Mouse (Mus musculus) neural tube, embryonic 13.5 days (tissue): ENCODE data around the gene Tgfbr3. TPM values are rescaled to one million over a fixed set of nuclear protein-coding genes. Genes with fewer than 3 reads are reported as not detected.
"Not testable (repeated sequence)": the region's sequence is repeated elsewhere in the genome, so short reads cannot be mapped to it uniquely, and the experiment has no call there.

ENCODE experiments used
- ATAC-seq: fragments of 200-750 bp; cut with Nextera tagmentation; 2 replicates; pipeline ENCODE4 v1.8.0; 2017; ENCODE audit warnings: low read depth, mild to moderate bottlenecking, moderate TSS enrichment, moderate library complexity
- H3K27ac ChIP-seq: fragments of 300-500 bp; sonication (generic); replicated peaks from 2 replicates; pipeline ENCODE4 v1.5.1; 2015; ENCODE audit warnings: moderate library complexity, mild to moderate bottlenecking, inconsistent platforms
- H3K27me3 ChIP-seq: fragments of 300-500 bp; sonication (generic); 2 replicates; pipeline ENCODE4 v1.6.1; 2015; ENCODE audit warnings: mild to moderate bottlenecking, inconsistent platforms
- H3K36me3 ChIP-seq: fragments of 300-500 bp; sonication (generic); 2 replicates; pipeline ENCODE4 v1.6.1; 2015; ENCODE audit warnings: mild to moderate bottlenecking, inconsistent platforms
- H3K4me1 ChIP-seq: fragments of 300-500 bp; sonication (generic); replicated peaks from 2 replicates; pipeline ENCODE4 v1.6.1; 2015; ENCODE audit warnings: inconsistent platforms
- H3K4me2 ChIP-seq: fragments of 300-500 bp; sonication (generic); 2 replicates; pipeline ENCODE4 v1.6.1; 2015; ENCODE audit warnings: inconsistent platforms, mild to moderate bottlenecking, moderate library complexity
- H3K4me3 ChIP-seq: fragments of 300-500 bp; sonication (generic); 2 replicates; pipeline ENCODE4 v1.5.1; 2015; ENCODE audit warnings: mild to moderate bottlenecking, inconsistent platforms
- H3K9ac ChIP-seq: fragments of 300-500 bp; sonication (generic); 2 replicates; pipeline ENCODE4 v1.6.1; 2015; ENCODE audit warnings: moderate library complexity, mild to moderate bottlenecking, inconsistent platforms
- H3K9me3 ChIP-seq: fragments of 300-500 bp; sonication (generic); 2 replicates; pipeline ENCODE4 v1.6.1; 2016; ENCODE audit warnings: inconsistent platforms
- WGBS: fragments of 180-500 bp; shearing (Covaris S2); methylation state at CpG from one replicate; pipeline ENCODE4 v1.1.7; 2015; 5-methylcytosine and 5-hydroxymethylcytosine counted together
- polyA plus RNA-seq: library from polyadenylated mRNA; unstranded; fragments of >200 nt; fragmentation: Nextera tagmentation; extraction: Ambion mirVana; gene quantifications from 2 replicates; pipeline ENCODE4 v1.2.1, GENCODE M21; 2015

The Tgfbr3 gene
- polyA plus RNA-seq, 1 experiment from 2014 or later: 6.9 TPM

GRCm38 (mm10) chr5:107229037-107229436, 60.4 kb downstream of the Tgfbr3 start:
- WGBS: 78% methylated on average over 9 of the region's 9 CpGs

GRCm38 (mm10) chr5:107227580-107227979, 61.8 kb downstream of the Tgfbr3 start:
- no peaks in the 10 kb centered on the region for H3K27me3 ChIP-seq
- H3K4me3 ChIP-seq: no peak overlapping the region
- no peaks in the 10 kb centered on the region for H3K36me3 ChIP-seq
- H3K9ac ChIP-seq: no peak overlapping the region
- no peak overlapping the region for H3K4me2 ChIP-seq
- peaks cover 13% of the 10 kb centered on the region for H3K4me1 ChIP-seq
- no peak overlapping the region for H3K27ac ChIP-seq
- no peaks in the 10 kb centered on the region for H3K9me3 ChIP-seq
- no peak for ATAC-seq

More at GRCm38 (mm10) chr5:107229037-107229436, 60.4 kb downstream of the Tgfbr3 start:
- Histone ChIP-seq H3K4me2 (no peak overlapping the region), H3K27ac (no peak overlapping the region), H3K4me1 (peaks cover 6% of the 10 kb centered on the region), H3K9me3 (no peaks in the 10 kb centered on the region), H3K36me3 (no peaks in the 10 kb centered on the region), H3K9ac (no peak overlapping the region), H3K4me3 (no peak overlapping the region), H3K27me3 (no peaks in the 10 kb centered on the region)
- no peak for ATAC-seq

GRCm38 (mm10) chr5:107224820-107225417, 64.5 kb downstream of the Tgfbr3 start:
- H3K9me3 ChIP-seq: no peaks in the 10 kb centered on the region
- WGBS: 77% methylated on average over 7 of the region's 7 CpGs
- no peak overlapping the region for H3K9ac ChIP-seq
- H3K4me3 ChIP-seq: no peak overlapping the region
- H3K4me2 ChIP-seq: no peak overlapping the region
- H3K36me3 ChIP-seq: no peaks in the 10 kb centered on the region
- H3K27me3 ChIP-seq: no peaks in the 10 kb centered on the region
- peaks cover 37% of the 10 kb centered on the region for H3K4me1 ChIP-seq
- no peak for ATAC-seq
- no peak overlapping the region for H3K27ac ChIP-seq

- Histone ChIP-seq H3K27me3 (no peaks in the 10 kb centered on the region), H3K9me3 (no peaks in the 10 kb centered on the region), H3K4me2 (no peak overlapping the region), H3K27ac (no peak overlapping the region), H3K9ac (no peak overlapping the region), H3K36me3 (no peaks in the 10 kb centered on the region), H3K4me3 (no peak overlapping the region), H3K4me1 (peaks cover 38% of the 10 kb centered on the region)
- 76% methylated on average over 5 of the region's 5 CpGs for WGBS
- ATAC-seq: no peak
Measured at GRCm38 (mm10) chr5:107224151-107224550, 65.3 kb downstream of the Tgfbr3 start.

DNA sequence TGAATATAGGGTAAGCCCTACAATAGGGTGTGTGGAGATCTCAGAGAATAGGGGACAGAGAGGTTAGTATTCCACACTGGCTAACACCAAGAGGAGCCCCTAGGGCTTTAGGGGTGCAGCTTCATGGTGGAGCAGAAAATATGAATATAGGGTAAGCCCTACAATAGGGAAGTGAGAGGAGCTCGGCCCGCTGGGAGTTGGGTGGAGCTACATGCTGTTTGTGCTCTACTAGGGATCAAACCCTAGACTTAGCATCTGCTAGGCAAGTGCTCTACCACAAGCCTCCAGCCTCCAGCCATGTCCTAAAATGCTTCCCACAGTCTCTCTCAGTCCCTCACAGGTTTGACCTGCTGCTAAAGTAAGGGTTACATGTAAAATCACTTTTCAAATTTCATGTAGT, 65.9 kb downstream of the Tgfbr3 start:
- H3K4me2 ChIP-seq, H3K4me3 ChIP-seq, H3K27me3 ChIP-seq, H3K36me3 ChIP-seq, H3K9ac ChIP-seq, H3K27ac ChIP-seq, H3K9me3 ChIP-seq, ATAC-seq: not testable (repeated sequence)
- H3K4me1 ChIP-seq: peaks cover 38% of the 10 kb centered on the region
- 81% methylated on average over 2 of the region's 2 CpGs for WGBS

DNA sequence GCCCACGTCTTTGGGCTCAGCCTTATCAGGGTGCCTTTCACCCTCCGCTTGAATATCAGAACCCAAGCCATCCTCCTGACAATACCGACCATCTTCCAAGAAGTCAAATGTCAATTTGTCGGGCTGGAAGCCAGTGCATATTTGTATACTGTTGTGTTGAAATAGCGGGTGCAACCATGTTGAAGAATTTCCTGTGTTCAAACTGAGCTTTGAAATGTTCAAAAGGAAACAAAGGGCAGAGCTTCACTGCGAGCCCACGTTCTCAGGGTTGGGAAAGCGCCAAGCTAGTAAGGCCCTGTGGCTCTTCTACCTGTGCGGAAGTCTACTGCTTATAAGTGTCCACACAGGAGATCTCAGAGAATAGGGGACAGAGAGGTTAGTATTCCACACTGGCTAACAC, 66.4 kb downstream of the Tgfbr3 start:
- Histone ChIP-seq H3K36me3 (no peaks in the 10 kb centered on the region), H3K4me1 (peaks cover 38% of the 10 kb centered on the region), H3K27me3 (no peaks in the 10 kb centered on the region), H3K27ac (peak overlapping the region; percentile 74), H3K4me3 (no peak overlapping the region), H3K4me2 (peak overlapping the region; percentile 37; the same call in 1 of the 2 replicates), H3K9me3 (no peaks in the 10 kb centered on the region), H3K9ac (no peak overlapping the region)
- 82% methylated on average over 9 of the region's 9 CpGs for WGBS
- ATAC-seq: peak; percentile 7; the same call in 1 of the 2 replicates

DNA sequence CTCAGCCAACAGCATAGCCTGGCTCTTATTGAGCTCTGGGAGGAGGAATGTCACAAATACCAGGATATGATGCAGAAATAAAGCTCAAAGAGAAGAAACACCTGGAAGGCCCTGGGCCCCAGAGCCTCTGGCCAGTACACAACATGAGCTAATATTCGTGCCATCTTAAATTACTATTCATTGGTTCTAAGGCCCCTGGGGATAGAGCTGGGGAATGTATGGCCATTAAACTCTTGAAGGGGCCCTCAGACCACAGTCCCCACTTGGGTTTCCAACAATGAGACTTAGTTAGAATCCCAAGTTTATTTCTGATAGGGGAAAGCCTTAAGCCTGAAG, 66.8 kb downstream of the Tgfbr3 start:
- Histone ChIP-seq H3K27me3 (no peaks in the 10 kb centered on the region), H3K4me1 (peaks cover 42% of the 10 kb centered on the region), H3K9ac (no peak overlapping the region), H3K4me3 (no peak overlapping the region), H3K9me3 (no peaks in the 10 kb centered on the region), H3K4me2 (peak overlapping the region; percentile 37), H3K36me3 (no peaks in the 10 kb centered on the region), H3K27ac (peak overlapping the region; percentile 74)
- 32% methylated on average over 1 of the region's 1 CpGs for WGBS
- ATAC-seq: peak; percentile 29; the same call in 1 of the 2 replicates

DNA sequence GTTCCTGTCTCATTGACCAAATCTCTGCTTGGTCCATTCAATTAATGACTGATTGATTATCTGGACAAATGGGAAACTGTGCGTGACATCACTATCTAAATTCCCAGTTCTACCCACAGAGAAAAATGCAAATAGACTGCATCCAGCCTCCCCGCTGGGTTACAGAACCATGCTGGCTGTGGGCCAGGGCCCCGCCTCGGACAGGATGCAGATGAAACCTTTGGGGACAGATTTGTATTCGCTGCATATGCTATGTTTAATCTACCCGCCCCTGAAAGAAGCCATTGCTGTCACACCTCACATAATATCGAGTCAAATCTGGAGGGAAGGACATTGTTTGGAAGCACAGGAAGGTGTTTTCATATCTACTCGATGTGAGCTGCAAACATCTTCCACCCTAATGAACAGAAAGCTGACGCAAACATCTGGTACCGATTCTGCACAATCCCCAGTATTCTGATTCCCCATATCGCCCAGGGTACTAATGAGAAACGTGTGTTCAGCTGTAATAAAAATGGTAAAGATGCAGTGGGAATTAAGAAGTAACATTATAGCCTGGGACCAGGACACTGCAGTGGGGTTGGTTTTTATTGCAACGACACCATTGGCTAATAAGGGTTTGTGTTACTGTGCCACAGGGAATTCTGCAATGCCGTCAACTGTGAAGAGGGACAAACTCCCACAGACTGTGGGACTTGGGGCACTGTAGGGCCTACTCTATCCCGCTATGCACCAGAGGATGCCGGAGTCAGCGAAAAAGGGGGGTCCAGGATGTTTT, 67.3 kb downstream of the Tgfbr3 start:
- Histone ChIP-seq H3K27me3 (no peaks in the 10 kb centered on the region), H3K9ac (no peak overlapping the region), H3K27ac (peak overlapping the region; percentile 74), H3K36me3 (no peaks in the 10 kb centered on the region), H3K4me3 (0 out of 2 replicates have a peak overlapping the region, but pooled peaks have one; percentile 8), H3K4me2 (peak overlapping the region; percentile 37), H3K4me1 (peaks cover 42% of the 10 kb centered on the region), H3K9me3 (no peaks in the 10 kb centered on the region)
- ATAC-seq: peak; percentile 86
- 25% methylated on average over 17 of the region's 17 CpGs for WGBS

DNA sequence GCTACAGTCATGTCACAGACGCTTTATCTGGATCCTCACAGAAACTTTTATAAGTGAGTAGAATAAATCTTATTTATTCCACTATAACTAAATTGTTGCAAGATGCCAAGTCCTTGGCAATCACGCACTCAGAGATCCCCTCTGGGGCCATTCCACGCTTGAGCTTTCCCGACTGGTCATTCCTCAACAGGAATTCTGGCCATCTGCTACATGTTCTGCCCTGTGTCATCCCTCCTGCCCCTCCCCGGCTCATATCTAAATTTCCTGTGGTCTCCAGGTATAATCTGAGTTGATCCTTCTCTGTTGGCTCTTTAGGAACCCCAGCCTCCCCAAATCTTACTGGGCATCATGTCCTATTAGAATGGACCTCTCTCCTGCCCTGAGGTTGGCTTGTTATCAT, 68.5 kb downstream of the Tgfbr3 start:
- 61% methylated on average over 5 of the region's 5 CpGs for WGBS
- no peaks in the 10 kb centered on the region for H3K27me3 ChIP-seq
- H3K4me3 ChIP-seq: no peak overlapping the region
- H3K4me2 ChIP-seq: no peak overlapping the region
- no peak overlapping the region for H3K9ac ChIP-seq
- ATAC-seq: no peak
- H3K27ac ChIP-seq: 0 out of 2 replicates have a peak overlapping the region, but pooled peaks have one; percentile 74
- H3K36me3 ChIP-seq: no peaks in the 10 kb centered on the region
- H3K4me1 ChIP-seq: peaks cover 42% of the 10 kb centered on the region
- H3K9me3 ChIP-seq: no peaks in the 10 kb centered on the region

DNA sequence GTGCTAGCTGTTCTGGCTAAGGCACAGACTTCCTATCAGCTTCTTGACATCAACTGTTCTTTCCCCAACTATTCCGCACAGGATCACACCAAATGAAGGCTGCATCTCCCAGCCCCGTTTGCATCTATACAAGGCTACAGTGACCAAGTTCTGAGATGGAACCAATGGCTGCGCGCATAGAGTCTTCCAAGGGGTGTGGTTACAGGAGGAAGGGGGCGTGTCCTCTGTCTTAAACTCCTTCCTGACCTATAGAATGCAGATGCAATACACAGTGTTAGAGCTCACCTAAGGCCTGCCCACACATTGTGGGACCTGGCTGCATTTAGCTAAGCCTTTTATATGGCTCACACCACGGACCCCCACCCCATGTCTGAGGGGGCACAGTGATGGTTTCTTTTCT, 69.5 kb downstream of the Tgfbr3 start:
- H3K27me3 ChIP-seq: no peaks in the 10 kb centered on the region
- peaks cover 42% of the 10 kb centered on the region for H3K4me1 ChIP-seq
- H3K4me3 ChIP-seq: no peak overlapping the region
- H3K9ac ChIP-seq: no peak overlapping the region
- 77% methylated on average over 6 of the region's 6 CpGs for WGBS
- no peak overlapping the region for H3K4me2 ChIP-seq
- H3K36me3 ChIP-seq: no peaks in the 10 kb centered on the region
- H3K27ac ChIP-seq: no peak overlapping the region
- H3K9me3 ChIP-seq: no peaks in the 10 kb centered on the region
- no peak for ATAC-seq

DNA sequence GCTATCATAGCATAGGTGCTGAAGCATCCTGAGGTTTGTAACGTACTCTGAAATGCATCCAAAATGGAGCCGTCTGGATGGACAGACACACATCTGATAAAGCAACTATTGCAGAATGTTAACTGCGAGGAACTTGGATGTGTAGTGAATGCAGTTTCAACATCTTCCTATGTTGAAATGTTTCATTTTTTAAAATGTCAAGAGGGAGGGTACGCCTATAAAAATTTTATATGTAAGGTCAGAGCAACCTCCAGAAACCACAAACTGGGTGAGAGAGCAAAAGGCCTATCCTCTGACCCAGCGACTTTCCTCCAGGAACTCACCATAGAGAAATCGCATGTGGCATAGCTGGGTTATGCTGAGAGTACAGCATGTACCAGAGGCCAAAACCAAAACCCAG, 70.1 kb downstream of the Tgfbr3 start:
- no peak for ATAC-seq
- 93% methylated on average over 6 of the region's 6 CpGs for WGBS
- Histone ChIP-seq H3K9me3 (no peaks in the 10 kb centered on the region), H3K4me3 (no peak overlapping the region), H3K9ac (no peak overlapping the region), H3K4me2 (no peak overlapping the region), H3K27ac (no peak overlapping the region), H3K27me3 (no peaks in the 10 kb centered on the region), H3K4me1 (peaks cover 42% of the 10 kb centered on the region), H3K36me3 (no peaks in the 10 kb centered on the region)

GRCm38 (mm10) chr5:107218594-107218993, 70.8 kb downstream of the Tgfbr3 start:
- 84% methylated on average over 3 of the region's 3 CpGs for WGBS
- Histone ChIP-seq H3K36me3 (no peaks in the 10 kb centered on the region), H3K4me3 (no peak overlapping the region), H3K9me3 (no peaks in the 10 kb centered on the region), H3K27ac (no peak overlapping the region), H3K9ac (no peak overlapping the region), H3K4me1 (peaks cover 38% of the 10 kb centered on the region), H3K27me3 (no peaks in the 10 kb centered on the region), H3K4me2 (no peak overlapping the region)
- no peak for ATAC-seq
